Mouse (Mus musculus): ENCODE measurements around the gene Tns1. TPM values are rescaled to one million over a fixed set of nuclear protein-coding genes. Genes with fewer than 3 reads are reported as not detected.

The Tns1 gene
- total RNA-seq, 4 experiments from 2014 or later = 217 to 331 (median 279) TPM

GRCm38 (mm10) chr1:74060046-74060445, 64.2 kb downstream of the Tns1 start:
- no peak for DNase-seq (ENCODE audit: low spot score in 2 of 2)

- no peak for DNase-seq (ENCODE audit: low spot score in 2 of 2)
Measured at GRCm38 (mm10) chr1:74059552-74059951, 64.7 kb downstream of the Tns1 start.

GRCm38 (mm10) chr1:74058771-74059170, 65.5 kb downstream of the Tns1 start:
- no peak for DNase-seq (ENCODE audit: low spot score in 2 of 2)

- DNase-seq (ENCODE audit: low spot score in 2 of 2) = no peak
Measured at GRCm38 (mm10) chr1:74058309-74058708, 65.9 kb downstream of the Tns1 start.

- no peak for DNase-seq (ENCODE audit: low spot score in 2 of 2)
Measured at GRCm38 (mm10) chr1:74057501-74057900, 66.7 kb downstream of the Tns1 start.

- DNase-seq (ENCODE audit: low spot score in 2 of 2) = no peak
Measured at GRCm38 (mm10) chr1:74055552-74055951, 68.7 kb downstream of the Tns1 start.

- no peak for DNase-seq (ENCODE audit: low spot score in 2 of 2)
Measured at GRCm38 (mm10) chr1:74054471-74054870, 69.8 kb downstream of the Tns1 start.

GRCm38 (mm10) chr1:74054007-74054406, 70.2 kb downstream of the Tns1 start:
- DNase-seq (ENCODE audit: low spot score in 2 of 2) = no peak

- DNase-seq (ENCODE audit: low spot score in 2 of 2) = no peak
Measured at GRCm38 (mm10) chr1:74053068-74053467, 71.2 kb downstream of the Tns1 start.

GRCm38 (mm10) chr1:74051349-74051748, 72.9 kb downstream of the Tns1 start:
- no peak for DNase-seq (ENCODE audit: low spot score in 2 of 2)

GRCm38 (mm10) chr1:74049430-74049829, 74.8 kb downstream of the Tns1 start:
- DNase-seq (ENCODE audit: low spot score in 2 of 2) = no peak

- no peak for DNase-seq (ENCODE audit: low spot score in 2 of 2)
Measured at GRCm38 (mm10) chr1:74047722-74048121, 76.5 kb downstream of the Tns1 start.

- DNase-seq (ENCODE audit: low spot score in 2 of 2) = no peak
Measured at GRCm38 (mm10) chr1:74047311-74047710, 76.9 kb downstream of the Tns1 start.

- no peak for DNase-seq (ENCODE audit: low spot score in 2 of 2)
Measured at GRCm38 (mm10) chr1:74045034-74045433, 79.2 kb downstream of the Tns1 start.

GRCm38 (mm10) chr1:74044421-74044820, 79.8 kb downstream of the Tns1 start:
- no peak for DNase-seq (ENCODE audit: low spot score in 2 of 2)

GRCm38 (mm10) chr1:74043584-74044105, 80.6 kb downstream of the Tns1 start:
- DNase-seq (ENCODE audit: low spot score in 2 of 2) = no peak

GRCm38 (mm10) chr1:74042711-74043467, 81.4 kb downstream of the Tns1 start:
- DNase-seq (ENCODE audit: low spot score in 2 of 2) = no peak

- DNase-seq (ENCODE audit: low spot score in 2 of 2) = no peak
Measured at GRCm38 (mm10) chr1:74041692-74042091, 82.6 kb downstream of the Tns1 start.

GRCm38 (mm10) chr1:74041178-74041577, 83.1 kb downstream of the Tns1 start:
- no peak for DNase-seq (ENCODE audit: low spot score in 2 of 2)

- peak in 1 of 2 experiments; percentile 46 for DNase-seq (ENCODE audit: low spot score in 2 of 2)
Measured at GRCm38 (mm10) chr1:74036560-74037390, 87.5 kb downstream of the Tns1 start.

- no peak for DNase-seq (ENCODE audit: low spot score in 2 of 2)
Measured at GRCm38 (mm10) chr1:74035912-74036489, 88.2 kb downstream of the Tns1 start.

GRCm38 (mm10) chr1:74035487-74035886, 88.8 kb downstream of the Tns1 start:
- DNase-seq (ENCODE audit: low spot score in 2 of 2) = no peak
